Mouse (Mus musculus): ENCODE data around the gene Macrod1. TPM values are rescaled to one million over a fixed set of nuclear protein-coding genes. Genes with fewer than 3 reads are reported as not detected.

Gene Macrod1
- total RNA-seq, 1 experiment from 2014 or later = not detected

- ATAC-seq (replicated peaks; ENCODE audit: insufficient number of reproducible peaks, low FRiP score, low TSS enrichment, poor library complexity, severe bottlenecking) = no peak
These were observed 121.3 kb downstream of the Macrod1 start for GRCm38 (mm10) chr19:7177804-7178511.

GRCm38 (mm10) chr19:7178841-7179452 is 122.3 kb downstream of the Macrod1 start:
- no peak for ATAC-seq (replicated peaks; ENCODE audit: insufficient number of reproducible peaks, low FRiP score, low TSS enrichment, poor library complexity, severe bottlenecking)

- ATAC-seq (replicated peaks; ENCODE audit: insufficient number of reproducible peaks, low FRiP score, low TSS enrichment, poor library complexity, severe bottlenecking) = no peak
These were observed 124.3 kb downstream of the Macrod1 start for GRCm38 (mm10) chr19:7180756-7181405.

- ATAC-seq (replicated peaks; ENCODE audit: insufficient number of reproducible peaks, low FRiP score, low TSS enrichment, poor library complexity, severe bottlenecking) = no peak
These were observed 124.9 kb downstream of the Macrod1 start for GRCm38 (mm10) chr19:7181496-7181895.

GRCm38 (mm10) chr19:7182273-7182949 is 125.8 kb downstream of the Macrod1 start:
- no peak for ATAC-seq (replicated peaks; ENCODE audit: insufficient number of reproducible peaks, low FRiP score, low TSS enrichment, poor library complexity, severe bottlenecking)

- no peak for ATAC-seq (replicated peaks; ENCODE audit: insufficient number of reproducible peaks, low FRiP score, low TSS enrichment, poor library complexity, severe bottlenecking)
These were observed 126.8 kb downstream of the Macrod1 start for GRCm38 (mm10) chr19:7183419-7183818.

GRCm38 (mm10) chr19:7185059-7185458 is 128.4 kb downstream of the Macrod1 start:
- no peak for ATAC-seq (replicated peaks; ENCODE audit: insufficient number of reproducible peaks, low FRiP score, low TSS enrichment, poor library complexity, severe bottlenecking)

GRCm38 (mm10) chr19:7185715-7186291 is 129.2 kb downstream of the Macrod1 start:
- ATAC-seq (replicated peaks; ENCODE audit: insufficient number of reproducible peaks, low FRiP score, low TSS enrichment, poor library complexity, severe bottlenecking) = no peak

- ATAC-seq (replicated peaks; ENCODE audit: insufficient number of reproducible peaks, low FRiP score, low TSS enrichment, poor library complexity, severe bottlenecking) = no peak
These were observed 130.5 kb downstream of the Macrod1 start for GRCm38 (mm10) chr19:7187157-7187556.

GRCm38 (mm10) chr19:7189026-7189425 is 132.4 kb downstream of the Macrod1 start:
- ATAC-seq (replicated peaks; ENCODE audit: insufficient number of reproducible peaks, low FRiP score, low TSS enrichment, poor library complexity, severe bottlenecking) = no peak

- no peak for ATAC-seq (replicated peaks; ENCODE audit: insufficient number of reproducible peaks, low FRiP score, low TSS enrichment, poor library complexity, severe bottlenecking)
These were observed 134.4 kb downstream of the Macrod1 start for GRCm38 (mm10) chr19:7190986-7191385.

- no peak for ATAC-seq (replicated peaks; ENCODE audit: insufficient number of reproducible peaks, low FRiP score, low TSS enrichment, poor library complexity, severe bottlenecking)
These were observed 135.0 kb downstream of the Macrod1 start for GRCm38 (mm10) chr19:7191639-7192038.

GRCm38 (mm10) chr19:7192561-7192967 is 136.0 kb downstream of the Macrod1 start:
- ATAC-seq (replicated peaks; ENCODE audit: insufficient number of reproducible peaks, low FRiP score, low TSS enrichment, poor library complexity, severe bottlenecking) = no peak

GRCm38 (mm10) chr19:7195900-7196728 is 139.5 kb downstream of the Macrod1 start:
- ATAC-seq (replicated peaks; ENCODE audit: insufficient number of reproducible peaks, low FRiP score, low TSS enrichment, poor library complexity, severe bottlenecking) = no peak

GRCm38 (mm10) chr19:7196741-7197270 is 140.2 kb downstream of the Macrod1 start:
- no peak for ATAC-seq (replicated peaks; ENCODE audit: insufficient number of reproducible peaks, low FRiP score, low TSS enrichment, poor library complexity, severe bottlenecking)

- no peak for ATAC-seq (replicated peaks; ENCODE audit: insufficient number of reproducible peaks, low FRiP score, low TSS enrichment, poor library complexity, severe bottlenecking)
These were observed 140.8 kb downstream of the Macrod1 start for GRCm38 (mm10) chr19:7197445-7197844.

GRCm38 (mm10) chr19:7199089-7199488 is 142.5 kb downstream of the Macrod1 start:
- ATAC-seq (replicated peaks; ENCODE audit: insufficient number of reproducible peaks, low FRiP score, low TSS enrichment, poor library complexity, severe bottlenecking) = no peak

- ATAC-seq (replicated peaks; ENCODE audit: insufficient number of reproducible peaks, low FRiP score, low TSS enrichment, poor library complexity, severe bottlenecking) = no peak
These were observed 143.8 kb downstream of the Macrod1 start for GRCm38 (mm10) chr19:7200427-7200826.

Measured in monocyte, adult 5-6 weeks (primary cell).